In genomic region chr17:22360572-22360971, GRCm38 (mm10) we compare ENCODE assay signal across 8 mouse cellular contexts. TPM values are rescaled to one million over a fixed set of nuclear protein-coding genes. Genes with fewer than 3 reads are reported as not detected.
DNase-seq lines count a peak whose midpoint lies in the region; ATAC-seq and TF ChIP-seq lines count a peak whose summit lies in the region.

No protein-coding gene starts in this region.

- no peaks in the 10 kb centered on the region for H3K4me1 ChIP-seq in embryonic facial prominence, embryonic 11.5 days (ENCODE audit: control insufficient read depth, insufficient read depth, low read length)
- 0 out of 2 replicates have a peak, but pooled peaks cover 8% of the 10 kb centered on the region for H3K4me1 ChIP-seq in intestine, embryonic 15.5 days (replicated peaks)
- peaks cover 12% of the 10 kb centered on the region; the same call in 1 of the 2 replicates for H3K4me1 ChIP-seq in neural tube, embryonic 12.5 days

- peak overlapping the region; percentile 61 for H3K9ac ChIP-seq in embryonic facial prominence, embryonic 11.5 days (replicated peaks; ENCODE audit: low read length)
- H3K9ac ChIP-seq in intestine, embryonic 15.5 days = peak overlapping the region; percentile 51; the same call in 1 of the 2 replicates
- H3K9ac ChIP-seq in neural tube, embryonic 12.5 days = peak overlapping the region; percentile 58

- no peak for TF ChIP-seq CTCF in layer of hippocampus, adult 2 months (conservative IDR thresholded peaks at IDR 0.05)

- peak overlapping the region; percentile 76 for H3K4me3 ChIP-seq in layer of hippocampus, adult 2 months
- H3K4me3 ChIP-seq in embryonic facial prominence, embryonic 11.5 days (ENCODE audit: low read depth, low read length) = peak overlapping the region; percentile 58
- peak overlapping the region; percentile 54 for H3K4me3 ChIP-seq in intestine, embryonic 15.5 days (replicated peaks)
- peak overlapping the region; percentile 57 for H3K4me3 ChIP-seq in neural tube, embryonic 12.5 days

- H3K27me3 ChIP-seq in embryonic facial prominence, embryonic 11.5 days (ENCODE audit: control insufficient read depth, insufficient read depth, low read length) = no peaks in the 10 kb centered on the region
- no peaks in the 10 kb centered on the region for H3K27me3 ChIP-seq in intestine, embryonic 15.5 days (replicated peaks)
- no peaks in the 10 kb centered on the region for H3K27me3 ChIP-seq in neural tube, embryonic 12.5 days (replicated peaks)

- WGBS in embryonic facial prominence, embryonic 11.5 days = 29% methylated on average over 5 of the region's 5 CpGs
- 26% methylated on average over 5 of the region's 5 CpGs for WGBS in intestine, embryonic 15.5 days
- 28% methylated on average over 5 of the region's 5 CpGs for WGBS in neural tube, embryonic 12.5 days

- peak overlapping the region; percentile 92 for H3K27ac ChIP-seq in layer of hippocampus, adult 2 months
- H3K27ac ChIP-seq in embryonic facial prominence, embryonic 11.5 days (replicated peaks; ENCODE audit: low read depth, low read length) = no peak overlapping the region
- no peak overlapping the region for H3K27ac ChIP-seq in intestine, embryonic 15.5 days
- no peak overlapping the region for H3K27ac ChIP-seq in neural tube, embryonic 12.5 days

- DNase-seq in layer of hippocampus, adult 2 months (ENCODE audit: low spot score in 2 of 2) = no peak
- DNase-seq in layer of hippocampus, postnatal 10 days (ENCODE audit: low spot score in 2 of 2) = no peak
- DNase-seq in embryonic facial prominence, embryonic 11.5 days (ENCODE audit: low spot score) = no peak
- DNase-seq in Muller cell, postnatal 12 days (ENCODE audit: inconsistent ontology term) = no peak
- no peak for DNase-seq in yolk sac, embryonic 10.5 days (ENCODE audit: low spot score)
- DNase-seq in cerebellum, adult 18-20 months = no peak

- no peaks in the 10 kb centered on the region for H3K36me3 ChIP-seq in embryonic facial prominence, embryonic 11.5 days (replicated peaks; ENCODE audit: control insufficient read depth, insufficient read depth, low read depth, low read length)
- 0 out of 2 replicates have a peak, but pooled peaks cover 2% of the 10 kb centered on the region for H3K36me3 ChIP-seq in intestine, embryonic 15.5 days
- peaks cover 11% of the 10 kb centered on the region for H3K36me3 ChIP-seq in neural tube, embryonic 12.5 days

- ATAC-seq in embryonic facial prominence, embryonic 11.5 days (replicated peaks; ENCODE audit: insufficient number of reproducible peaks, low FRiP score, low TSS enrichment, low read depth) = no peak; the same call in 1 of the 2 replicates
- ATAC-seq in intestine, embryonic 15.5 days = peak; percentile 13; the same call in 1 of the 2 replicates
- peak; percentile 38; the same call in 1 of the 2 replicates for ATAC-seq in neural tube, embryonic 12.5 days (ENCODE audit: low FRiP score, low read depth)

- peak overlapping the region; percentile 32 for H3K4me2 ChIP-seq in embryonic facial prominence, embryonic 11.5 days (ENCODE audit: low read depth, low read length)
- peak overlapping the region; percentile 62 for H3K4me2 ChIP-seq in intestine, embryonic 15.5 days (replicated peaks)
- peak overlapping the region; percentile 60 for H3K4me2 ChIP-seq in neural tube, embryonic 12.5 days (replicated peaks)

- H3K9me3 ChIP-seq in embryonic facial prominence, embryonic 11.5 days (replicated peaks; ENCODE audit: control insufficient read depth, low read length) = no peaks in the 10 kb centered on the region
- H3K9me3 ChIP-seq in intestine, embryonic 15.5 days = no peaks in the 10 kb centered on the region
- 0 out of 2 replicates have a peak, but pooled peaks cover 10% of the 10 kb centered on the region for H3K9me3 ChIP-seq in neural tube, embryonic 12.5 days

RNA-seq across cellular contexts. Expression of gene Zfp944, which starts 0.6 kb away (rescaled TPM):
- total RNA-seq in layer of hippocampus, adult 2 months (2021) = 10 to 100 TPM in 1 of 2 experiments, 1 to 10 TPM in 1; 9.8 to 10.3 TPM
- total RNA-seq in layer of hippocampus, postnatal 10 days (2021) = 10 to 100 TPM; 10.1 to 10.7 TPM
- polyA plus RNA-seq in embryonic facial prominence, embryonic 11.5 days (2014; fragmentation: Nextera tagmentation; extraction: Ambion mirVana) = 19.4 and 21.1 TPM in 2 replicates
- polyA plus RNA-seq in intestine, embryonic 15.5 days (2015; fragmentation: Nextera tagmentation; extraction: Ambion mirVana) = 10.7 and 11.9 TPM in 2 replicates
- polyA plus RNA-seq in neural tube, embryonic 12.5 days (2016; fragmentation: Nextera tagmentation; extraction: Ambion mirVana) = 11.6 and 14.4 TPM in 2 replicates

RNA-seq across cellular contexts. Expression of gene Zfp758, which starts 0.7 kb away (rescaled TPM):
- total RNA-seq in layer of hippocampus, adult 2 months (2021) = 10 to 100 TPM; 11.5 to 12.1 TPM
- 10 to 100 TPM; 10.4 to 11.3 TPM for total RNA-seq in layer of hippocampus, postnatal 10 days (2021)
- polyA plus RNA-seq in embryonic facial prominence, embryonic 11.5 days (2014; fragmentation: Nextera tagmentation; extraction: Ambion mirVana) = 10.4 and 12.0 TPM in 2 replicates
- 7.8 and 9.0 TPM in 2 replicates for polyA plus RNA-seq in intestine, embryonic 15.5 days (2015; fragmentation: Nextera tagmentation; extraction: Ambion mirVana)
- polyA plus RNA-seq in neural tube, embryonic 12.5 days (2016; fragmentation: Nextera tagmentation; extraction: Ambion mirVana) = 9.3 and 9.8 TPM in 2 replicates

RNA-seq across cellular contexts. Expression of gene CT030661.1, which starts 45.9 kb away (rescaled TPM):
- total RNA-seq in layer of hippocampus, adult 2 months (2021) = 10 to 100 TPM; 11.4 to 12.0 TPM
- 10 to 100 TPM; 10.6 to 11.1 TPM for total RNA-seq in layer of hippocampus, postnatal 10 days (2021)
- 13.9 and 16.5 TPM in 2 replicates for polyA plus RNA-seq in embryonic facial prominence, embryonic 11.5 days (2014; fragmentation: Nextera tagmentation; extraction: Ambion mirVana)
- polyA plus RNA-seq in intestine, embryonic 15.5 days (2015; fragmentation: Nextera tagmentation; extraction: Ambion mirVana) = 10.6 and 11.4 TPM in 2 replicates
- polyA plus RNA-seq in neural tube, embryonic 12.5 days (2016; fragmentation: Nextera tagmentation; extraction: Ambion mirVana) = 10.0 and 11.9 TPM in 2 replicates
